Mouse (Mus musculus) G1E (cell line): Measurements from ENCODE around the gene Ctse.

Source experiments
- CTCF ChIP-seq: IDR thresholded peaks from 2 replicates; pipeline ENCODE4 v1.5.1; 2012; ENCODE audit warnings: low read depth, low read length, inconsistent platforms, mixed read lengths
- GATA1 ChIP-seq: IDR thresholded peaks from 2 replicates; pipeline ENCODE4 v1.6.1; 2012; ENCODE audit warnings: borderline replicate concordance, low read length, inconsistent platforms, mixed read lengths
- GATA2 ChIP-seq: IDR thresholded peaks from 2 replicates; pipeline ENCODE4 v1.6.1; 2012; ENCODE audit warnings: low read depth, low read length, inconsistent platforms, borderline replicate concordance
- POLR2AphosphoS5 ChIP-seq: IDR thresholded peaks from 2 replicates; pipeline ENCODE4 v1.6.1; 2012; ENCODE audit warnings: low read depth, low read length, inconsistent platforms; ENCODE audit not compliant: insufficient replicate concordance
- TAL1 ChIP-seq: conservative IDR thresholded peaks from 2 replicates; pipeline ENCODE4 v1.6.1; 2012; ENCODE audit warnings: low read depth, low read length, inconsistent platforms, mixed read lengths

GRCm38 (mm10) chr1:131723549-131723948 is 85.4 kb downstream of the Ctse start:
- TF ChIP-seq CTCF (no peak), POLR2AphosphoS5 (no peak), GATA1 (no peak), GATA2 (no peak), TAL1 (no peak)
